Mouse (Mus musculus): ENCODE measurements at regions not wholly inside any gene's neighbourhood (a gene's known extent, or its start where the extent isn't known, plus 50 kb on each side); places are given as distances from the start of the nearest gene placed in this dataset.

DNA sequence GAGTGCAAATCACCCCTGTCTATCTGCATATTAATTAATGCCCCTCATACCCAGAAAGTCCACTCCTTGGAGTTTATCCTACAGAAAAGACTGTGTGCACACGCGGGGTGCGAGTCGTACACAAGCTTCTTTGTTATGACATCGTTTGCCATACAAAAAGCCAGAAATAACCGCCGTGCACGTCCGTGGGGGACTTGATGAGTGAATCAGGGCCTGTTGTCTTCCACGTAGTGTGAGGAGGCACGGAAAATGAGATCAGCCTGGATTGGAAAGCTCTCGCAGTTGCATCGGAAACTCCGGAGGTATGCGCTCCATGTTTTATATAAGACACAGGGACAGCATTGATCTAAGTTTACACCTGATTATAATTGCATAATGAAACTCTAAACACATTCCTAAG, 120.3 kb downstream of the Etnk1 start:
- DNase-seq (ENCODE audit: low read depth, low spot score): no peak

DNA sequence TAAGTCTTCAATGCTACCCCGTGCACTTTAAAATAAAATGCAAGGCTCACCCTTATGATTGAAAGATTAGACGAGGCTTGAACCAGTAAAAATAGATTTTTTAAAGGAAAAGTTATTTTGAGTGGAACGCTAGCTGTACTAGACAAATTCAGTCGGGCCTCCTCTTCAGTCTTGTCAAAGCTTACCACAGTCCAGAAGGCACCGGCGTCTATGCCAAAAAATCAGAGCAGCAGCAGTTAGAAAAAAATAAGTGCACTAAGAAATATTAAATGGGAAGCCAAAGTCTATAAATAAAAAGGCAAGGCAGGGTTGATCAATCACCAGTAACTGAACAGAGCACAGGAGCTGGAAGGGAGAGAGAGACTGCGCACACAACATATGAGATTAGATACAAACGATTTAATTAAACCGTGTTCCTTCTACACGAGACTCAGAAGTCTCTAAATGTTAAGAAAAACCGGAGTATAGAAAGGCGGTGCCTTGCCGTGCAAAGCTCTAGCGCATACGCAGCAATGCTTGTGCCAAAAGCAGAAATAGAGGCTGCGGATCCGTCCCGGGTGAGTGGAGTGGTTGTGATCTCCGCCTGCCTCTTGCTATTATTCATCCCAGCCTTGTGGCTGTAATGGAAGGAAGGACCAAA, 121.6 kb downstream of the Etnk1 start:
- DNase-seq (ENCODE audit: low read depth, low spot score): no peak

DNA sequence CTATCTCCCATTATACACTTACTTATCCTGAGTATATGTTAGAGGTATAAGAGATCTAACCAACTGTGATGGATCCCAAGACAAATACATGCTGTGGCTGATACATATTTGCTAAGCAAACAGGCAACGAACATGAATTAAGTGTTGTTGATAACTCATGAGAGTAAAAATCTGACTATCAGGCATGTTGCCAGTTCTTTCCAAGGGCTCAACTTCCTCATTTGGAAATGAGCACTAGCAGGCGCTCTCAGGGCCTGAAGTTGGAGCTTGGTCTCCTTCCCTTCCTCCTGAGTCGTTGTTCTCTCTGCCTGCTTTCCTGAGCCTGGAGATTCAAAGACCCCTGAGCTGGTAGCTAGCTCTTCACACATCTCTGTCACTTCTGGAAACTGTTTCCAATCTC, 126.6 kb downstream of the Etnk1 start:
- DNase-seq (ENCODE audit: low read depth, low spot score): no peak

DNA sequence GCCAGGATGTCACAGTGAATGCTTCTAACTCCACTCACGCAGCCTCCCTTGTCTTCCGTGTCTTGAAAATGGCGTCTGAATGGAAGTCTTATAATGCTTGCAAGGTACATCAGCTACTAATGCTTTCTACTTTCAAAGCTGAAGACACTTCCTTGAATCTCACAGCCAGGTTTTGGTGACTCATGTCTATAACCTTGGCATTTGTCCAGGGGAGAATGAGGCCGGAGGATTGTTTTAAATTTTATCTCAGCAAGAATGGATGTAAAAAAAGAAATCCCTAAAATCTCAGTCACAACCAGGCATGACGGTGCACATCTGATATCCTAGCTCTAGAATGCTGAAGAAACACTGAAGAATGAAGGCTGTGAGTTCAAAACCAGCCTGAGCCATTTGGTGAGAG, 131.4 kb downstream of the Etnk1 start:
- DNase-seq (ENCODE audit: low read depth, low spot score): peak; percentile 47

DNA sequence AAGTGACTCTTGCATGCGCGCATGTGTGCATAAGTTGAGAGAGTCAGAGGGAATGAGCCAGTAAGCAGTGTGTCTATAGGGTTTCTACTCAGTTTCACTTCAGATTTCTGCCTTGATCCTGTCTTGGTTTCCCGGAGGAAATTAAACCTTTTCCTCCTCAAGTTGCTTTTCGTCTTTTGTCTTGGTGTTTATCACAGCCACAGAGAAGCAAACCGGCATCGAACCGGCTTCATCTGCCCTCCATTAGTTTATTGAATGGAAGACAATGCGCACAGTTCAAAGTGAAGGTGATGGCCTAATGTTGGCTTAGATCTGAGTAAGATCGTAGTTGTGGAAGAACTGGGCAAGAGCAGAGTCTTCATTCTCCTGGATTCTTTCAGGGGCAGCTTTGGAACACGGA, 134.4 kb downstream of the Etnk1 start:
- DNase-seq (ENCODE audit: low read depth, low spot score): no peak

DNA sequence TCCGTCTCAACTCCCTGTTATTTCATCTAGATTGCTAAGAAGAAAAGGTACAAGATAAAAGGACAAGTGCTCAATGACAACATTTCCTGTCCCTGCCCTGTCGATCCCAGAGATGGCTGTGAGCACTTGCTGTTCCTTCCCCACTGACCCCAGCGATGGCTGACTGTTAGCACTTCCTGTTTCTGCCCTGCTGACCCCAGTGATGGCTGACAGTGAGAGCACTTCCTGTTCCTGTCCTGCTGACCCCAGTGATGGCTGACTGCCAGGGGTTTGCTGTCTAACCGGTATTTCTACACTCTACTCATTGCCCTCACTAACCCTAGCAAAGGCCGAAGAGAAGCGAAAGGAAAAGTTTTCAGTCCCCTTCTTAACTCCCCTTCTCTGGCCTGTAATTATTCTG, 140.3 kb downstream of the Etnk1 start:
- DNase-seq (ENCODE audit: low read depth, low spot score): no peak

DNA sequence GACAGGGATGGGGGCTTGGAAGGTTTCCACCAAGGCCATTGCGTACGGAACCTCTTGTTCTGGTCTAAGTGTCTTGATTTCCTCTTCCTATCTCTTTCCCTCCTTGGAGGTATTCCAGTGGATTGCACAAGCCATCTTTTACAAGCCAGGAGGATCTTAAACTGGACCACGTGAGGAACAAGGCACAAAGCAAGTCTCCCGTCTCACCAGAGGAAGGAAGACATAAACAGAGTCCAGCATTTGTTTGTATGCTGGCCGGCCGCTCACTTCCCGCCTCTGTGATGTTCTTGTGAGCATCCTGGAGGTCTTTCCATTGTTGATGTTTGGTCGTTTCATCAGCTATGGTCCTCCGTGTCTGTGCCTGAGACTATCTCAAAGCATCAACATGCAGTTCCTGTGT, 148.8 kb downstream of the Etnk1 start:
- DNase-seq (ENCODE audit: low read depth, low spot score): no peak

DNA sequence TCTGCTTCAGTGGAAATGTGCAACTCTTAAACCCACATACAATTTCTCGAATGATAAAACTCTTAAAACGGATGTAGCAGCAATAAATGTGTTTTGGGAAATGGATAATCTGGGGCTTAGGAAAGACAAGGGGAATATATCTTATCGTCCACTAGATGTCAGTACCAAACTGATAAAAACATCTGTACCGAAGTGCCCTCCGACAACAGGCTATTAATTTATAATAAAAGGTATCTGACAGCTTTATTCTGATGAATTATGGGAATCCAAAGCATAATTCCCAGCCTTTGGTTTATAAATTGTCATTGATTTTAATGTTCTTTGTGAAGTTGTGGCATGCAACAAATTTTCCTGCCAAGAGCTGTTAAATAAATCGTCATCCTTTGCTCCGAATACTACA, 153.4 kb downstream of the Etnk1 start:
- DNase-seq (ENCODE audit: low read depth, low spot score): peak; percentile 79

DNA sequence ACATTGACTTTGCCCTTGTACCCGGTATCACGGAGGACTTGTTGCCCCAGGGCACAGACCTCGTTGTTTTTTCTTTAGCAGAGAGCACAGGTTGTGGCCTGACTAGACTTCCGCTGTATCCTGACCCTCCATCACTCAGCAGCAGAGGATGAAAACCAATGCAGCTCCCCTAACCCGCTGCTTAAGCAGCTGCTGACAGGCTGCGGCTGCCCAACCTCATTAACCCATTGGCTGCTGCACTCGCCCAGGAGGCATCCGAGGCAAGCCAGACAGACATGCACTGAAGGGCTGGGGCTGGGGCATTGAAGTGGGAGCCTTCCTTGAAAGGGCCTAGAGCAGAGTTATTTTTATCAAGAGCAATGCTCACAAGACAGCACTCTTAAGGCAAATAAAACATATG, 157.6 kb downstream of the Etnk1 start:
- DNase-seq (ENCODE audit: low read depth, low spot score): no peak

DNA sequence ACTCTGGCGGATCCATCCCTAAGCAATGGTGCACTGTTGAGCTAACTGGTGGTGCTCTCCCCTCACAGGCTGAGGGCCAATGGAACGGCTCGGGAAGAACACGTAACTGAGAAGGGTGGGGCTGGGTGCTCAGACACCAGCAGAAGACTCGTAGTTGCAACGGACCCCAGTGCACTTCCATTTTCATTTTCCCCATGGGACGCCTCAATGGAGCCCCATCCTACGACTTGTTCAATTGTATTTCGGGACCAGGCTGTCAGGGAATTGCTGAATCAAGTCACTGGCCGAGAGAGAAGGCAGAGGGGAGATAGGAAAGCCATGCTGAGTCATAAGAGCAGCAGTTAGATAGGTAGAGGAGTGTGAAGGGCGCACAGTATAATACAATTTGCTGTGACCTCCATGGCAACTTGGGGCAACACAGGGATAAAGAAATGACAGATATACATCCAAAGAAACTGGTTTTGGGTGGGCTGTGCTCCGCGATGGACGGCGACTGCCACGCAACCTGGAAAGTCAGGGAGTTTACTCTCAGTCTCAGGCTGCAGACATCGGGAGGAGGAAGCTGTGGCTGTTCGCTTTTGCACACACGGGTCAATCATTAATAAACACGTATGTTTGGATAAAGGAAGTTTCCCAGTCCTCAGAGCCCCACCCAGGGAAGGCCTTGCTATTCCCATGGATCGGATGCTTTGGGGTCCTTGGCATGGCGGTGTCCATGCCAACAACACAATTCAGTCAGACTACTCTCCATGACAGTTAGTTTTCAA, 160.1 kb downstream of the Etnk1 start:
- DNase-seq (ENCODE audit: low read depth, low spot score): no peak

DNA sequence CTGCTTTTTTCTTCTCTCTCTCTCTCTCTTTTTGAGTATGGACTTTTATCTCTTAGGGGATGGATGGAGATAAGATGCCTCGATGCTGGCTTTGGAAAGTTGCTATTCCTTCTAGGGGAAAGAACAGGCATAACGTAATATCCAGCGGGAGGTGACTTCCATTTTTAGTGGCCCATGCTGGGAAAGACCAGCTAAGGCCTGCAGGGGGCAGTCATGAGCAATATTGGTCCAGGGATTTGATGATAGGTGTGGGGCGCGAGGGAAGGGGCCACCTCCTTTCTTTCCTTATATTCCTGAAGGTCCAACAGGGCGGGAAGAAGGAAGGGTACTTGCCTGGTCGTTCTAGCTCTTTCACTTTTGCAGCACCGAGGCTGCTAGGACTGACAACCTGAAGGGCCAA, 160.8 kb downstream of the Etnk1 start:
- DNase-seq (ENCODE audit: low read depth, low spot score): no peak

DNA sequence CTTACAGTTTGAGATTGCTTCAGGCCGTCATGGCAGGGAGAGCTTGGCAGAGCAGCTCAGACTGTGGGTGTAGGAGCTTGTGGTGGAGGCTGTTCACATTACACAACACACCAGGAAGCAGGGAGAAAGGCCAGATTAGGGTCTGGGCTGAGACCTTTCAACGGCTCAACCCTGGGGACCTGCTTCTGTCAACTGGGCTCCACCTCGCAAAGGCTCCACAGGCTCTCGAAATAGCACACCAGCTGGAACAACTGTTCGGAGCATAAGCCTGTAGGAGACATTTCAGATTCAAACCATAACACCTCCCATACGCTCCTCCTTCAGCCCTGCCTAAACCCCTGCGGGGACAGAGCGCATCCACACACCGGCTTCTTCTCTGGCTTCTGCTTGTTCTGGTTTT, 161.2 kb downstream of the Etnk1 start:
- no peak for DNase-seq (ENCODE audit: low read depth, low spot score)

DNA sequence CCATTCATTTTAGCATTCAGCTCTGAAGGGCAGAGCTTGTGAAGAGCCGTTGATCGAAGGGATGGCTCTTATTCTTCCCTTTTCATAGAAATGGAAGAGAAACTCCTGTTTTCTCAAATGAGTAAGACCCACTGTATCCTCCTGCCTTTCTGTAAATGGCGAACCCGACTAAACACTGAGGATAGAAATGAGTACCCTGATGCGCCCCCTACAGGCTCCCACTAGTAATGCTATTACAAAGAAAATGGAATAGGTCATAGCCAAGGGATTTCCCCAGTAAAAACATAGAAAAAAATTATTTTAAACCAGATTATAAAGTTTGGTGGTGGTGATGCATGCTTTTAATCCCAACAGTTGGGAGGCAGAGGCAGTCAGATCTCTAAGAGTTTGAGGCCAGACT, 162.1 kb downstream of the Etnk1 start:
- no peak for DNase-seq (ENCODE audit: low read depth, low spot score)

DNA sequence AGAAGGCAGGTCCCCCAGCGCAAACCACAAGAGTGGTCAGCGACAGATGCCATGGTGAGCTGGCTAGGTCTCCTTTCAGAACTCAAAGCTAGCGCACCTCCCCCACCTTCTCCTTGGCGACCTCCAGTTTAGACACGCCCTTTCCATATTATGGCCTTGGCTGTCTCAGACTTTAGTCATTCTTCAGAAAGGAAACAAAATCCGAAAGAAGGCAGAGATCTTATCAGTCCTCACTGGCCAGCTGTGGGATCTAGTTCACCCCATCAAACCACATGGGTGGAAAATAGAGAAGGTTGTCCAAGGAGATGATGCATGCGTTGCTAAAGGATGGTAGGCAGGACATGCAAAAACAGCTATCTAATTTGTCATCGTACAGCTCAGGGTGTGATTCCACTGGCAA, 166.5 kb downstream of the Etnk1 start:
- peak; percentile 67 for DNase-seq (ENCODE audit: low read depth, low spot score)

DNA sequence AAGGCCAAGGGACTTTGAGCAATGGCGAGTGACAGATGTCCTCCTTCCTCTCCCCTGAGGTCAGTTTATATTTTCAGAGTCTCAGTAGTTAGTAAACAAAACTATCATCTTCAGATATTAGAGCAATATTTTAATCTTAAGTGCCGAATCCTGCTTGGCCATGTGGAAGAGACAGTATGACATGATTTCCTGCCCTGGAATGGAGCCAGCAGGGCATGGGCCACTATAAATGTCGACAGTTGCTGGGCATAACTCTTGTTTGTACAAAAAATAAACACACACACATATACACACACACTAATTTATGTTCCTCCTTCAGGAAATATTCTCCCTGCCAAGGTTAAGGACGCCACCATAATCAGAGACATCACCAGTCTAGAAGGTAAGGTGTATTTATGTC, 169.6 kb downstream of the Etnk1 start:
- DNase-seq (ENCODE audit: low read depth, low spot score): no peak

DNA sequence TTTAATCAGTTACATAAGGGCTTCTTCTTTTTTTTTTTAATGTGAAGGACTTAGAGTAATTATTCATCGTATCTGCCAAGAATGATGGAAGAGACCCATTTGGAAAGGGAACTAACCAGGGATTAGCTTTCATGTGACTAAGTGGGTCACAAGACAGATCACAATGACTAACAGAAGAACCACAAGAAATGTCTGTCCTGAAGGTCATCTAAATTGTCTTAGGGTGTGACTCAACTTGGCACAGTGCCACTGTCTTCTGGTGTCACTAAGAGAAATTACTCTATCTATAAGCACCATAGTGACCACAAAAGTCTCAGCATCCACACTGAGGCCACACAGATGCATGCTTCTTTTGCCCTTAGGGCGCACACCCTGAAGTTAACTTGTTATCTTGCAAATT, 182.0 kb downstream of the Etnk1 start:
- peak; percentile 94 for DNase-seq (ENCODE audit: low read depth, low spot score)

DNA sequence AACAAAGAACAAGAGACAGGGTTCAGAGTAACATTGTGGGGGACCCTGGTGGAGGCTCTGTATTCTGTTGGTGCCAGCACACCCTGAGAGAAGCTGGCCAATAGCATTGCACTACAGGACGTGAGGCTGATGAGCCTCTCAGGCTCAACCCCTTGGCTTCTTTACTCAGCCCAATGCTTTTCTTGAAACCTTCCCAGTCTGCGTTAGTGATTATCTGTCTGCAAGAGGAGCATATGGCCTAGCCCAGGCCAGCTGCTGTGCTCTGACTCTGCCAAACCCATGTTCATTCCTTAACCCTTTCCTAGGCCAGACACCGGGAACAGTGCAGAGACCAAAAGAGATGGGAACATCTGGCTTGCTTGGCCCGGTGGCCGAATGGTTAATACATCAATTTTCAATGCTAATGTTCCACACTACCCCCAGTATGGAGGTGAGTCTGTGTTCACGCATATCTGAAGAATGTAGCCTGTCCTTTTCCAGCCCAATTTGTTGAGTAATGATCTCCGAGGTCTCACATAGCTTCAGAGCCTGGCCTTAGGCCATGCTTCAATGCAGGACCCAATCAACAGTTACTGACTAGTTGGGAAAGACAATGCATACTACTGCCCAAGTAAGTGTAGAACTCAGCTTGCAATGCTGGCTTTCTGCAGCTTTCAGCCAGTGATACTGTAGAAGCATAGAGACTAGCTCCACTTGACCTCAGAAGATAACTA, 192.5 kb downstream of the Etnk1 start:
- no peak for DNase-seq (ENCODE audit: low read depth, low spot score)

DNA sequence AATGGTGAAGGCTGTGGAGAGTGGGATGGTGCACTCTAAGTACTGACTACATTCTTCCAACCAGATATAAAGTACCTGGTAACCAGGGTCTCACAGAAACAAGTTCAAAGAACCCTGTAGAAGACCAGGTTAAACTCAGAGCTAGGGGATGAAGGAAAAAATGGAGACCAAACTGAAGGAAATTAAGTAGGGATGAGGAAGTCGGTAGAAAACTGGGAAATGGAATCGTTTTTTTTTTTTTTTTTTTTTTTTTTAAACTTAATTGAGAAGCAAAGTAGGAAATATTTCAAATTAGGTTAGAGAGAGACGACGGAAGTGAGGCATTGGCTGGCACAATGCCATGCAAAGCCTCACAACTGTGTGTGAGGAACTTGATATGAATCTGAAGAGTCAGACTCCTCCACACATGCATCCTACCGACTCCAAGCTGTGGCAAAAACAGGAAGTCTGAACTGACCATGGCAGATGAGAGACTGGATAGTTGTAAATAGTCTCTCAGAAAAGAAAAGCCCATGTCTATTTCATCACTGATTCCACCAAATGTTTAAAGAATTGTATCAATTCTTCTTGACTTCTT, 194.2 kb downstream of the Etnk1 start:
- no peak for DNase-seq (ENCODE audit: low read depth, low spot score)

DNA sequence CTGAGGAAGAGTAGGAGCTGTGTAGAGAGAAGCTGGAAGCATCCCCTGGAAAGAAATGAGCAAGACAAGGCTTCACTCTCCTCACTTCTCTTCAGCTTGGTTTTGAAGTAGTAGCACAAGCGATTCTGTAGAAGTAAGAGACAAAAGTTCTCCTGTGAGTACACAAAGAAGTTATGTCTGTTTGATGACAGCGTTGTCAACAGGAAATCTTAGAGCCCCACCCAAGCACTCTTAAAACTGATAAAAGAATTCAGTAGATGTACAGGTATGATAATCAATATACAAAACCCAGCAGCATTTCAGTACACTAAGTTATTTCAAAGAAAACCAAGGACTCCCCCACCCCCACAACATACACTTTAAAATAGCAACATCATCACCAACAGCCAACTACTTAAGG, 194.9 kb downstream of the Etnk1 start:
- no peak for DNase-seq (ENCODE audit: low read depth, low spot score)

DNA sequence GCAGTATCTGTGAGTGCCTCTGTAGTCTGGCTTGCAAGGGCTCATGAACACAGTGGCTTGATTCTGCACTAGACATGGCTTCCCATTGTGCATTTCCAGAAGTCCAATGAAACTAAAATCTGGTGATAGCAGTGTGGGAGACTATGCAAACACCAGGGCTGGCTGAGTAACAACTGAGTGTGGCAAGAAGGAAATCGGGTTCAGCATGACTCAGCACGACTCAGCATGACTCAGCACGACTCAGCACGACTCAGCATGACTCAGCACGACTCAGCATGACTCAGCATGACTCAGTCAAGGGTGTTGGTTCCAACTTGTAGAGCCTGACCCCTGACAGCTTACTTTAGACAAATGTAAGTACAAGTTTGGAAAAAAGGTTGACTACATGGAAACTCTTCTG, 198.8 kb downstream of the Etnk1 start:
- peak; percentile 94 for DNase-seq (ENCODE audit: low read depth, low spot score)

DNA sequence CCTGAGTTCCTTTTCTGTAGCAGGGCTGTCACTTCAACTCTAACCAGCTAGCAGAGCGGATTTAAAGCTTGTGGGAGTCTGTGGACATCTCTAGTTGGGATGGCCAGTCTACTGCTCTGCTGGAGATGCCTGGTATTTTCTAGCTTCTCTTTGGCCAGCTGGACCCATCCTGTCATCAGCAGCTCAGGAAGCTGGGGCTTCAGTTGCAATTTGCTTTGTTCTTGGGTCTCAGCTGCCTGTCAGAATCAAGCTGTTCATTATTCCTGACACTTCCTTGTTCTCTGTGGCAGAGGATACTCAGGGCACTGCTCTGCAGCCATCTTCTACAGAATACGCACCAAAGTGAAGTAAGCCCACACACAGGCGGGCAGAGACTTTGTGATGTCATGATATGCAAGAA, 200.8 kb downstream of the Etnk1 start:
- no peak for DNase-seq (ENCODE audit: low read depth, low spot score)

DNA sequence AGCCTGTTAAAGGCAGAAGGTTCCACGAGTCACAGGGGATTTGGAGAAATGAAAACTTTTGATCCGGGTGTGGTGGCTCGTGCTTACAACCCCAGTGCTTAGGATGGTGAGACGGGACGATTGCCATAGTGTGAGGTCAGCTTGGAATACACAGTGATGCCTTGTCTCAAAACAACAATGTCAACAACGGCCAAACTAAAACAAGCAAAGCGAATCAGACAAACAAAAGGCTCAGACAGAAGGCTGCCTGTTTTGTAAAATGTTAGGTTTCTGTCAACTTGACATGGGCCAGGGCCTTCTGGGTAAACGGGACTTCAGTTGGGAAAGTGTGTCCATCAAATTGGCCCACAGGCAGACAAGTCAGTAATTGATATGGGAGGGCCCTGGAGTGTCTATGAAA, 201.6 kb downstream of the Etnk1 start:
- DNase-seq (ENCODE audit: low read depth, low spot score): no peak

DNA sequence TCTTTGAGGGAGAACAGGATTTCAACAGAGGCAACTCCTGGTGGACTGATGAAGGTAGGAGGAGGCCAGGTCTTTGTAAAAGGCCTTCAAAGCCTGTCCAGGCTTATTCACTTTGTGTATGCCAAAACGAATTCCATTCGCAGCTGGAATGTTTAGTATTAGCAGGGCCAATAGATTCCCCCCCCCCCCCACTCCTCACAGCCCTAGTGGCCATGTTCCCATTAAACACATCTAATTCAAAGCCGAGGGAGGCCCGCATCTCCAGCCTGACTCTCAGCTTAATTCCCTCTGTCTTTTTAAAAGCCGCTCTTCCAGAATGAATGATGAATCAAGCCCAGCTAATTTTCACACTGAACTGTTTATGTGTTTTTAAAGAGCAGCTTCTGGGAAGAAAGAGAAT, 205.5 kb downstream of the Etnk1 start:
- no peak for DNase-seq (ENCODE audit: low read depth, low spot score)

All from 3T3-L1 (cell line).